In the genomic region with DNA sequence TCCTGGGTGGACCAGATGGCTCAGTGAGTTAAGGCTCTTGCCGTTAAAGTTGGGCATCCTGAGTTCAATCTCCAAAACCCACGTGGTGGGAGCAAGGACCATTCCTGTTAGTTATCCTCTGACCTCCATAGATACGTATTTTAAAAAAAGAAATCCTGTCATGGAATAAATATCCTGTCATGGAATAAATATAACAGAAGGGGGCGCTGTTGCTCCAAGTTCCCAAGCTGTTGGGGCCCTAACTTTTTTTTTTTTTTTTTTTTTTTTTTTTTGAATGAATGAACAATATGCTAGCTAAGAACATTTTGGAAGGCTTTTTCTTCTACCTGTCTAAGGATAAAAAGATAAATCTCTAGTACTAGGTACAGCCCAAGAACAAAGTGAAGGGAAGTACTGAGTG, we compare ENCODE assay signal across 8 mouse cellular contexts. TPM values are rescaled to one million over a fixed set of nuclear protein-coding genes. Genes with fewer than 3 reads are reported as not detected.
DNase-seq lines count a peak whose midpoint lies in the region; ATAC-seq and TF ChIP-seq lines count a peak whose summit lies in the region.

No protein-coding gene starts in this region.

- H3K4me2 ChIP-seq in hindbrain, embryonic 16.5 days (ENCODE audit: low read length): no peak overlapping the region

- ATAC-seq in hindbrain, embryonic 16.5 days: no peak

- peak overlapping the region; percentile 39; the same call in 1 of the 2 replicates for H3K9ac ChIP-seq in hindbrain, embryonic 16.5 days (ENCODE audit: low read depth, low read length)

- no peaks in the 10 kb centered on the region for H3K36me3 ChIP-seq in hindbrain, embryonic 16.5 days (ENCODE audit: control insufficient read depth, insufficient read depth, low read length)
- no peaks in the 10 kb centered on the region for H3K36me3 ChIP-seq in hindbrain, embryonic 10.5 days
- H3K36me3 ChIP-seq in E14TG2a.4 (ENCODE audit: insufficient read depth, low read length): no peaks in the 10 kb centered on the region

- H3K4me3 ChIP-seq in hindbrain, embryonic 16.5 days (ENCODE audit: low read length): no peak overlapping the region
- H3K4me3 ChIP-seq in hindbrain, embryonic 10.5 days: no peak overlapping the region
- no peak overlapping the region for H3K4me3 ChIP-seq in E14TG2a.4 (replicated peaks; ENCODE audit: low read length)

- H3K27ac ChIP-seq in hindbrain, embryonic 16.5 days (ENCODE audit: low read depth, low read length): no peak overlapping the region
- no peak overlapping the region for H3K27ac ChIP-seq in hindbrain, embryonic 10.5 days

- peak; percentile 50 for TF ChIP-seq CTCF in E14TG2a.4 (conservative IDR thresholded peaks at IDR 0.05; ENCODE audit: low read length)

- H3K27me3 ChIP-seq in hindbrain, embryonic 16.5 days (replicated peaks; ENCODE audit: control insufficient read depth, insufficient read depth, low read length): no peaks in the 10 kb centered on the region
- H3K27me3 ChIP-seq in hindbrain, embryonic 10.5 days (ENCODE audit: insufficient read depth, poor library complexity, severe bottlenecking): no peaks in the 10 kb centered on the region
- H3K27me3 ChIP-seq in E14TG2a.4 (ENCODE audit: insufficient read depth, low read length): peaks cover 19% of the 10 kb centered on the region

- no peaks in the 10 kb centered on the region for H3K9me3 ChIP-seq in hindbrain, embryonic 16.5 days (ENCODE audit: control insufficient read depth, low read length)
- H3K9me3 ChIP-seq in hindbrain, embryonic 10.5 days: no peaks in the 10 kb centered on the region
- no peaks in the 10 kb centered on the region for H3K9me3 ChIP-seq in E14TG2a.4 (ENCODE audit: low read length)

- WGBS in hindbrain, embryonic 16.5 days: 8% methylated on average over 4 of the region's 4 CpGs
- WGBS in hindbrain, embryonic 10.5 days: 10% methylated on average over 4 of the region's 4 CpGs

- H3K4me1 ChIP-seq in hindbrain, embryonic 16.5 days (ENCODE audit: control insufficient read depth, insufficient read depth, low read depth, low read length): no peaks in the 10 kb centered on the region
- 0 out of 2 replicates have a peak, but pooled peaks cover 5% of the 10 kb centered on the region for H3K4me1 ChIP-seq in hindbrain, embryonic 10.5 days (replicated peaks)
- no peaks in the 10 kb centered on the region for H3K4me1 ChIP-seq in E14TG2a.4 (replicated peaks; ENCODE audit: low read depth, low read length)

- DNase-seq in hindbrain, embryonic 10.5 days (ENCODE audit: low spot score): no peak
- DNase-seq in A20 (ENCODE audit: low read depth, low spot score): peak; percentile 61
- DNase-seq in forelimb bud, embryonic 11.5 days (ENCODE audit: low read depth, low spot score): peak; percentile 59
- no peak for DNase-seq in spleen, adult 18-20 months
- no peak for DNase-seq in urinary bladder, postnatal 4 days (ENCODE audit: low spot score in 2 of 2)
- no peak for DNase-seq in spleen, adult 12 weeks (ENCODE audit: low spot score)

RNA-seq across cellular contexts. Expression of a gene that starts 7.4 kb away (rescaled TPM):
- 8.7 and 10.0 TPM in 2 replicates for polyA plus RNA-seq in hindbrain, embryonic 16.5 days (2015; fragmentation: Nextera tagmentation; extraction: Ambion mirVana)
- polyA plus RNA-seq in hindbrain, embryonic 10.5 days (2016; fragmentation: Nextera tagmentation; extraction: Ambion mirVana): 9.6 and 11.2 TPM in 2 replicates

RNA-seq across cellular contexts. Expression of a gene that starts 22.4 kb away (rescaled TPM):
- polyA plus RNA-seq in hindbrain, embryonic 16.5 days (2015; fragmentation: Nextera tagmentation; extraction: Ambion mirVana): 94.9 and 99.1 TPM in 2 replicates
- polyA plus RNA-seq in hindbrain, embryonic 10.5 days (2016; fragmentation: Nextera tagmentation; extraction: Ambion mirVana): 90.0 and 94.0 TPM in 2 replicates

RNA-seq across cellular contexts. Expression of a gene that starts 43.1 kb away (rescaled TPM):
- 117 and 122 TPM in 2 replicates for polyA plus RNA-seq in hindbrain, embryonic 16.5 days (2015; fragmentation: Nextera tagmentation; extraction: Ambion mirVana)
- 236 and 247 TPM in 2 replicates for polyA plus RNA-seq in hindbrain, embryonic 10.5 days (2016; fragmentation: Nextera tagmentation; extraction: Ambion mirVana)

RNA-seq across cellular contexts. Expression of a gene that starts 58.5 kb away (rescaled TPM):
- not detected in 2 replicates for polyA plus RNA-seq in hindbrain, embryonic 16.5 days (2015; fragmentation: Nextera tagmentation; extraction: Ambion mirVana)
- not detected in 2 replicates for polyA plus RNA-seq in hindbrain, embryonic 10.5 days (2016; fragmentation: Nextera tagmentation; extraction: Ambion mirVana)

Comparison
In these comparisons a context has a peak if more than half of its experiments do, and no peak if none do; other contexts are left out.
1. DNase-seq: peak in A20 (single experiment) and forelimb bud, embryonic 11.5 days (single experiment); none in hindbrain, embryonic 10.5 days (single experiment), spleen, adult 18-20 months (0 of 2), urinary bladder, postnatal 4 days (0 of 2) and spleen, adult 12 weeks (single experiment).